Mouse (Mus musculus) MEL-GATA-1-ER (cell line): Measurements from ENCODE around the gene Chil1.

ENCODE experiments used
- DNase-seq: peaks from one replicate; pipeline ENCODE4 v3.0.0-alpha.2; 2012; ENCODE audit warnings: low read depth; ENCODE audit errors: extremely low read depth

Gene Chil1

DNA sequence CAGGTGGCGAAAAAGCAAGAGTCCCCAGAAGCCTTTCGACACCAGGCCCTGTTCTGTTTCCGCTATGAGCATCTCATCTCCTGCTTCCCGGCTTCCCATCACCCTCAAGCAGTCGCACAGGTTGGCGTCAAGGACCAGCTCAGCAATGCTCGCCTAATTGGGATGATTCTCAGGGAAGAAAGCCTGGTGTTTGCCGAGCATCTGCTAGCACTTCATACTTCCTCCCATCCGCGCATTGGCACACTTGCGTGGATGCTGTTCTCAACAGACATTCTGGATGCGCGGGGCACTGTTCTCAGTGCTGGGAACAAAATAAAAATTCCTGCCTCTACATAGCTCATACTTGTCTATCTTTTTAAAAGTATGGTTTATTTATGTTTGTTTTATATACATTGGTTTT is 22.3 kb downstream of the Chil1 start:
- DNase-seq, result no peak

GRCm38 (mm10) chr1:134205296-134206018 is 23.5 kb downstream of the Chil1 start:
- DNase-seq, result no peak

DNA sequence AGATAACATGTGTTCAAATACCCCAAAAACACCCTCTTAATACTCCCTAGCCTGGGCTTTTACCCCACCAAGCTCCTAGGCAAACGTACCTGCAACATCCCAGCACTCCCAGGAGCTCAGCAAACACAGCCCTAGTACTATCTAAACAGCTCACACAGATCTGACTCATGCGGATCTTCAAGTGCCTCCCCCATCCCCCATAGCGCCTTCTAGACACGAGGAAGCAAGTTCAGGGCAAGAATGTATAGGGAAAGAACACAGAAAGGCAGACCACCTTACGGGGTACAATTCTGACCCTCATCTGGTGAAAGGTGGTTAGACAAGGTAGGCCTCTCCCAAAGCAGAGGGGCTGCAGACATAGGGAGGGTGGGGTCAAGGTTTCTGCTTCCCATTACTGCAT is 24.1 kb downstream of the Chil1 start:
- DNase-seq, result peak; percentile 52

GRCm38 (mm10) chr1:134210179-134210755 is 28.3 kb downstream of the Chil1 start:
- DNase-seq, result no peak

DNA sequence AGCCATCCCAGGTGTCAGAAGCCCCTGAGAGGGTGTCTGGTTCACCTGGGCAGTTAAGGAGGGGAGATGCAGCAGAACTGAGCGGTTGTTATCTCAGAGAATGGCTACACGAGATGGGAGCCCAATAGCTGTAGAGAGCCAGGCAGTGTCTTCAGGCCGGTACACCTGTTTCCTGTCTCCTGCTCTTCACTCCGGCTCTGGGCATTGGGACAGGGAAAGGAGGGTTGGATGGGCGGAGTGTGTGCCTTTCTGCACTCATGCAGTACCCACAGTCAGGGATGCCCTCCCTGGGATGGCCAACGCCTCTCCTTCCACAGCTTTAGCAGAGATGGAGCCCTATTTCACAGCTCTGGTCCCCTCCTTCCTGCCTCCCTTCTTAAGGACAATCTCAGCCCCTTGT is 29.1 kb downstream of the Chil1 start:
- DNase-seq, result no peak

DNA sequence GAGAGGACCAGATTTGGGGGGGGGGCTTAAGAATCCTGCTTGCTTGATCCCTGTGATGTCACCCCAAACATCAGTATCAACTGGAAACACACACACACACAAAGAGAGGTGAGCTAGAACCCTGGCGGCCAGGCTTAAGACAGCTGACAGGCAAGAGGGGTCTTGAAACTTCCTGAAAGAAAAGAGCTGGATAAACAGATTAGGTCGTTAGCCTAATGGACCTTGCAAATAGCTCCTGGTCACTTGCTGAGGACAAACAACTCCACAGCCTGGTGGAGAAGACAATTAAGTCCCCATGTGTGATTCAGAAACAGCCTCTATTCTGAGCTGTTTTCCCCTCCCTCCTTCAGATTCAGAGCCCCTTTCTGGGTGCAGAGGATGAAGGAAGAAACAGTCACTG is 29.7 kb downstream of the Chil1 start:
- no peak for DNase-seq

DNA sequence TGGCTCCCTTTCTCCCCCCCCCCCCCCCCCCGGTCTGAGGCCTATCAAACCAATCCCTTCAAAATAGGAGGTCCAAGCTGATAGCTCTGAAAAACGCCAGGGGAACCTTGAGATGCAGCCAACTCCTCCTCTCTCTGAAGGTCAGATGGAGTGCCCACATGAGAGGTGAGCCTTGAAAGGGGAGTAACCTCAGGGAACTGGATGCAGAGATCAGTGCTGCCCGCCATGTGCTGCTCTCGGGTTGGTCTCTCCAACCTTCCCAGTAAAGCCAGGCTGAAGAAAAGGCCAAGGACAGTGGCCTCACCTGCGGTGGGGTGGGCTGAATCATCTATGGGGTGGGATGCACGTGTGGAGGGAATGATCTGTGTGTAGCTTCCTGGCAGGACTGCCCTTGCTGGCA is 30.4 kb downstream of the Chil1 start:
- no peak for DNase-seq

- peak; percentile 87 for DNase-seq
Observed at GRCm38 (mm10) chr1:134213405-134213804, 31.4 kb downstream of the Chil1 start.

GRCm38 (mm10) chr1:134215059-134215458 is 33.1 kb downstream of the Chil1 start:
- no peak for DNase-seq

GRCm38 (mm10) chr1:134215751-134216628 is 34.0 kb downstream of the Chil1 start:
- no peak for DNase-seq

DNA sequence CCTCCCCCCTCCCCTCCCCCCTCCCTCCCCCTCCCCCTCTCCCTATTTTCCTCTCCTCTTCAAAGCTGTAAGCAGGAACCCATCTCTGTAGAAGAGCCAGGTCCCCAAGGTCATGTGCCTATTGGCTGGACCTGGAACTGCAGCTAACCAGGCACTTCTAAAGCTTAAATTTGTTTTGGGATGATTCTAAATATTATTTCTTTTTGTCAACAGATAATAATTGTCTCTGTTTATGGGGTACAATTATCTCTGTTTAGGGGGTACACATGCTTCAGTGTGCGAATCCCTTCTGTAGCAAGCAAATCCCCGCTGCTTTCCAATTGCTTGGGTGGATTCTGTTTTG is 34.6 kb downstream of the Chil1 start:
- DNase-seq, result no peak

- no peak for DNase-seq
Observed at GRCm38 (mm10) chr1:134217028-134217481, 35.1 kb downstream of the Chil1 start.

DNA sequence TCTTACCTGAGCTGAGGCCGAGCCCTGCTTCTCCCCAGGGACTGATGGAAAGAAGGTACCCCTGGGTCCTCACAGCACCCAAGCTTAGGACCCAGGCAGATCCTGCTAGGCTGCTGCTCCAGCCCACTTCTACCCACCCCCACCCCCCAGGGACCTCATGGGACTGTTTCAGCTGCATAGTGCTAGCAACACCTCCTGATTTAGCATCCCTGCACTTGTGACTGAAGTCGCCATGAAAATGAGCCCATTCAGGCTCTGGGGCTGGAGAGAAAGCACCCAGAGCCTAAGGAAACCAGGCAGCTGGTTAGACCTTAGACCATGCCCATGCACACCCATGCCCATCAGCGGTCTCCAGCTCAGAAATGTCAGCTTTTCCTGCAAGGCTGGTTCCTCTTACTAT is 36.0 kb downstream of the Chil1 start:
- no peak for DNase-seq

DNA sequence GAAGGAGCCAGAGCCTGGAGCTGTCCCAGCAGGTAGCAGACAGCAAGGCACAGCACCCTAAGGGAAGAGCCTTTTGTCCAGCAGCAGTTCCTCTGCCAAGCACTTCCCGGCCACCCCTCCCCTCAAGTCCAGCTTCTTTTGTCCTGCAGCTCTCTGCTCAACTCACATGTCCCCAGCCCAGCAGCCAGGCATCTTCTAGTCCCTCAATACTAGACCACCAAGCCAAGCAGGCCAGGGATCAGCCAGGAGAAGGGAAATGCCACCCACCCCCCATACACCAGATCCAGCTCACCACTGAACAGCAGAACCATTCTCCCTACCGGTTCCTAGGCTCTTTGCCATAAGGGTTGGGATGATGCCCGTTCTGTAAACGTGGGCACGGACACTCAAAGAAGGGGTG is 37.6 kb downstream of the Chil1 start:
- DNase-seq, result no peak

DNA sequence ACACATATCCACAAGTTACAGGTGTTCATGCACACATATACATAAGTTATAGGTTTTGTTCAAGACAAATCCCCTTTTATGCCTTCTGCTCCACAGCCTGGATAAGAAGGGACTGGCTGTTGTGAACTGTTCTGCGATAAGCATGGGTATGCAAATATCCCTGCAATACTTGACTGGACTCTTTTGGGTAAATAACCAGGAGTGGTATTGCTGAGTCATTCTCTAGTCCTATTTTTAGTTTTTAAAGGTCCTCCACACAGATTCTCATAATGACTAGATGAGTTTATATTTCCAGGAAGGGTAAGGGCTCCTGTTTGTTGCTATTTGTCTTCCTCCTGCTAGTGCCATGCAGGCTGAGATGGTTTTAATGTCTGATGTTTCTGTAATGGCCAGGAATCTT is 39.2 kb downstream of the Chil1 start:
- DNase-seq, result peak; percentile 61

GRCm38 (mm10) chr1:134222122-134223055 is 40.4 kb downstream of the Chil1 start:
- DNase-seq, result no peak

DNA sequence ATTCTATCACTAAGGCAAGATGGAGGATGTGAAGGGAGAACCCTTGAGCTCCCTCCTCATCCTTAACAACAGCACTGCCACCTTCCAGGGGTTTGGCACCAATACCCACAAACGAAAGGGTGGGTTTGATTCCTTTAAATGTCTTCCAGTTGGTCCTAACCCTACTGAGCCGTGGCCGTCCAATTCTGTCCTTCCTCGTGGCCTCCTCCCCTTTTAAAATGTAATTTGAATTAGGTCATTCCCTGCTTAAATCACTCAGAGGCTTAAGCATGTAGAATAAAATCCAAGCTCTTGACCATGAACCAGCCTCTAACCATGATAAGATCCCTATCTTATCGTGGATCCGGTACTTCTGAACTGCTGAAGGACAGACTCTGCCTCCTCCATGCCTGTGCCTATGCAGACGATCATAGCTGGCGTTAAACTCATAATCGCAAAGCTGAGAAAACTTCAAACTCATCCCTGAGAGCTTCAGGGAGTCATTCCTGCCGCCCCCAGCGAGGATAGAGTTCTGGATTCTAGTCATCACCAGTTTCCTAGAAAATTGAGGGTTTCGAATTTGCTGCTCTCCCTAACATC is 42.8 kb downstream of the Chil1 start:
- DNase-seq, result no peak

DNA sequence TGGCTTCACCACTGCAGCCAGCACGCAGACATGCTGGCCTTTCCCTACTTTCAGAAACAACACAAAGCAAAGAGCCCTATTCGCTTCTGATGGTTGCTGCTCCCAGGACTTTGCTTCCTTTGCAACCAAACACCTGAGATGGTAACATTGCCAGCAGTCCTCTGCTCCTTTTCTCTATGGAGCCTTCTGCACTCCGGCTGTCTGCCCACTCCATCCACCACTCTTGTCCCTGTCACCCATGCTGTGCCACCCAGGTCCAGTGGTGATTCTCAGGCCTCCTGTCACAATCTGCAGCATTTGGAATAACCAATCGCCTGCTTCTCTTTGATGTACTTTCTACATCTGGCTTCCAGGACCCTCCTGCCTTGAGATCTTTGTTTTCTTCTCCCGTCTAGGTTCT is 43.4 kb downstream of the Chil1 start:
- DNase-seq, result no peak

DNA sequence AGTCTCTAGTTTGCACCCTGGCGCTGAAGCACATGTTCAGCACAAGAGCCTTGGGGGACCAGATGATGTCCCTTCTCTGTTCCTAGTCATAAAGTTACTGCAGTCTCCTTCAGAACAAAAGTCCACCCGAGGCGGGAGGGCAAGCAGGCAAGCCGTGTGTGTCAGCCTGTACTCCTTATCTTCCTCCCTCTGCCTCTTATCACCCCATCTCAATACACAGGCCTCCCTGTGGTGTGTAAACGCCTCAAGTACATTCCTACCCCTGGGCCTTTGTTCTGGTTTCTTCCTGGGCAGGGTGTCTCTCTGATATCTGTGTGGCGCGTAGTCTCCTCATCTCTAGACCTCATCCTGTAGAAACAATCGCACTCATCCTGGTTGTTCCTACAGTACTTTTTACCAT is 44.8 kb downstream of the Chil1 start:
- DNase-seq, result no peak

DNA sequence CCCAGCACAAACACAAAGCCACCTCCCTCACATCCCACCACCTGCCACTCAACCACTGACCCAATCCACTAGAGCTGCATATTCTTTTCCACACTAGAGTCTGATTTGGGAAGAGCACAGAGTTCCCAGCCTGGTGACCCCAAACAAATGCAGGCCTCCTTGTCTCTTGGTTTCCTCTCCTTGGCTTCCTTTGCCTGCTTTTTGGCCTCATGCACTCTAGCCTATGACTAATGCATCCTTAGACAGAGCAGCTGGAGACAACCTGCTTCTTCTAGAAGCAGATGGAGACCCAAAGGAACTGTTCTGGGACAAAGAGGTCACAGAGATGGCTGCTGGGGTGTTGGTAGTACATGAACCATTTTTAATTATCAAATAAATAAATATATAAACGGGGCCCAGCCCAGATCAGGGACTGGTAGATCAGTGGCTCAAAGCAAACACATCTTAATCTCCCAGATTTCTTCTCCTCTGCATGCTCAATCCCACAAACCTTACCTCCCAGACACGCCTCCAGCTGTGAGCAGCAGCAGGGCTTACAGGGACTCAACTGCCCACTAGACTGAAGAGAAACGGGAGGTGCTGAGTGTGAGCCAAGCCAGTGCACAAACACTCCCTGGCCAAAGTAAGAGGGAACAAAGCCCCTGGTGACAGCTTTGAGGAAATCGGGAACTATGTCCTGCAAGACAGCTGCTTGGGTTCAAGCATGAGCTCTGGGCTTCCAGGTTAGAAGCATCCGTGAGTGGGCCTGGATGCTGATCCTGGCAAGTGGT is 48.0 kb downstream of the Chil1 start:
- DNase-seq, result no peak
